Mouse (Mus musculus): ENCODE data around the gene Lgi2. TPM values are rescaled to one million over a fixed set of nuclear protein-coding genes. Genes with fewer than 3 reads are reported as not detected.

Gene Lgi2
- total RNA-seq, 1 experiment, result 1.0 TPM

GRCm38 (mm10) chr5:52515246-52516021 lies 50.8 kb downstream of the Lgi2 start:
- Histone ChIP-seq H3K4me3 (ENCODE audit: insufficient read depth in 1 of 2, low read depth in 1 of 2, low read length in 2 of 2, poor library complexity in 1 of 2, severe bottlenecking in 1 of 2) (0 out of 4 replicates have a peak overlapping the region, but pooled peaks of 1 of the 2 experiments have one; percentile 15), H3K4me1 (ENCODE audit: control insufficient read depth in 2 of 2, insufficient read depth in 2 of 2, low read length in 2 of 2, poor library complexity in 1 of 2) (no peaks in the 10 kb centered on the region), H3K36me3 (ENCODE audit: control insufficient read depth, insufficient read depth, low read length, poor library complexity, severe bottlenecking) (no peaks in the 10 kb centered on the region), H3K9me3 (ENCODE audit: control insufficient read depth, insufficient read depth, low read depth, low read length) (no peaks in the 10 kb centered on the region), H3K9ac (ENCODE audit: insufficient read depth, low read depth, low read length, poor library complexity, severe bottlenecking) (no peak overlapping the region), H3K27ac (ENCODE audit: insufficient read depth, low read depth, low read length, poor library complexity, severe bottlenecking) (no peak overlapping the region)
- in situ Hi-C loops (cut with MboI; ENCODE audit: low sequenced_read_pairs in 2 of 2, unreplicated experiment in 2 of 2), result no loop called here
- DNase-seq (ENCODE audit: low read depth, low spot score), result peak; percentile 38
- no peak for TF ChIP-seq CHD2 (IDR thresholded peaks at IDR 0.05; ENCODE audit: low read depth, low read length)
- 0 out of 2 replicates have a peak, but pooled peaks have one; percentile 35 for TF ChIP-seq ZC3H11A (IDR thresholded peaks at IDR 0.05; ENCODE audit: borderline replicate concordance, low read depth, low read length)

DNA sequence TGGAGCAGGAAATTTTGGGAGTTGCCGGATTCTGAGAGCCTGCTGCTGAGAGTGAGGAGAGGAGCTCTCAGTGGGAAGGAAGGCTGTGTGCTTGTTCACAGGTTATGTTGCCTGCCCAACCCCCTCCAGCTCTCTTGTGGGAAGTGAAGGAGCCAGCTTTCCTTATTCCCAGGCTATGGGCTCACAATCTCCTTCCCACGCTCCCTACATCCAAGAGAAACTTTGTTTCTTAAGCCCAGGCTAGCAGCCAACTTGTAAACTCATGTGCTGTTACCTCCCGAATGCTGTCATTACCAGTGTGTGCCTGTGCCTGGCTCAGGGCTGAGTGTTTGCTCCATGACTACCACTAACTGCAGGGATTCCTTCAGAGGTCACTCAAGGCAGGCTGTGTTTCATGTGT lies 55.2 kb downstream of the Lgi2 start:
- no peaks in the 10 kb centered on the region for H3K4me1 ChIP-seq (ENCODE audit: control insufficient read depth in 2 of 2, insufficient read depth in 2 of 2, low read length in 2 of 2, poor library complexity in 1 of 2)
- H3K36me3 ChIP-seq (ENCODE audit: control insufficient read depth, insufficient read depth, low read length, poor library complexity, severe bottlenecking), result no peaks in the 10 kb centered on the region
- in situ Hi-C loops (cut with MboI; ENCODE audit: low sequenced_read_pairs in 2 of 2, unreplicated experiment in 2 of 2), result no loop called here
- no peak for DNase-seq (ENCODE audit: low read depth, low spot score)
- TF ChIP-seq MAFK (IDR thresholded peaks at IDR 0.05; ENCODE audit: insufficient read depth, low read depth, low read length) (no peak), ZNF384 (IDR thresholded peaks at IDR 0.05; ENCODE audit: low read depth, low read length) (no peak), ZC3H11A (IDR thresholded peaks at IDR 0.05; ENCODE audit: borderline replicate concordance, low read depth, low read length) (no peak)
- no peaks in the 10 kb centered on the region for H3K9me3 ChIP-seq (ENCODE audit: control insufficient read depth, insufficient read depth, low read depth, low read length)
- H3K27ac ChIP-seq (ENCODE audit: insufficient read depth, low read depth, low read length, poor library complexity, severe bottlenecking), result no peak overlapping the region
- no peak overlapping the region for H3K9ac ChIP-seq (ENCODE audit: insufficient read depth, low read depth, low read length, poor library complexity, severe bottlenecking)
- no peak overlapping the region for H3K4me3 ChIP-seq (ENCODE audit: insufficient read depth in 1 of 2, low read depth in 1 of 2, low read length in 2 of 2, poor library complexity in 1 of 2, severe bottlenecking in 1 of 2)

GRCm38 (mm10) chr5:52509416-52509815 lies 56.8 kb downstream of the Lgi2 start:
- Histone ChIP-seq H3K36me3 (ENCODE audit: control insufficient read depth, insufficient read depth, low read length, poor library complexity, severe bottlenecking) (no peaks in the 10 kb centered on the region), H3K9ac (ENCODE audit: insufficient read depth, low read depth, low read length, poor library complexity, severe bottlenecking) (no peak overlapping the region), H3K4me3 (ENCODE audit: insufficient read depth in 1 of 2, low read depth in 1 of 2, low read length in 2 of 2, poor library complexity in 1 of 2, severe bottlenecking in 1 of 2) (no peak overlapping the region), H3K9me3 (ENCODE audit: control insufficient read depth, insufficient read depth, low read depth, low read length) (no peaks in the 10 kb centered on the region), H3K4me1 (ENCODE audit: control insufficient read depth in 2 of 2, insufficient read depth in 2 of 2, low read length in 2 of 2, poor library complexity in 1 of 2) (no peaks in the 10 kb centered on the region), H3K27ac (ENCODE audit: insufficient read depth, low read depth, low read length, poor library complexity, severe bottlenecking) (no peak overlapping the region)
- TF ChIP-seq MAFK (IDR thresholded peaks at IDR 0.05; ENCODE audit: insufficient read depth, low read depth, low read length) (no peak), ZC3H11A (IDR thresholded peaks at IDR 0.05; ENCODE audit: borderline replicate concordance, low read depth, low read length) (no peak), CHD2 (IDR thresholded peaks at IDR 0.05; ENCODE audit: low read depth, low read length) (no peak), ZNF384 (IDR thresholded peaks at IDR 0.05; ENCODE audit: low read depth, low read length) (no peak), HCFC1 (IDR thresholded peaks at IDR 0.05; ENCODE audit: borderline replicate concordance, insufficient read depth, low read length) (no peak)
- in situ Hi-C loops (cut with MboI; ENCODE audit: low sequenced_read_pairs in 2 of 2, unreplicated experiment in 2 of 2), result no loop called here
- no peak for DNase-seq (ENCODE audit: low read depth, low spot score)

- no peak for DNase-seq (ENCODE audit: low read depth, low spot score)
- peak overlapping the region in 1 of 2 experiments; percentile 16; a peak in 1 of 4 replicates for H3K4me3 ChIP-seq (ENCODE audit: insufficient read depth in 1 of 2, low read depth in 1 of 2, low read length in 2 of 2, poor library complexity in 1 of 2, severe bottlenecking in 1 of 2)
- no peak for TF ChIP-seq ZC3H11A (IDR thresholded peaks at IDR 0.05; ENCODE audit: borderline replicate concordance, low read depth, low read length)
- no peak for TF ChIP-seq ZNF384 (IDR thresholded peaks at IDR 0.05; ENCODE audit: low read depth, low read length)
- TF ChIP-seq CHD2 (IDR thresholded peaks at IDR 0.05; ENCODE audit: low read depth, low read length), result no peak
- no peak for TF ChIP-seq MAFK (IDR thresholded peaks at IDR 0.05; ENCODE audit: insufficient read depth, low read depth, low read length)
- no peak for TF ChIP-seq HCFC1 (IDR thresholded peaks at IDR 0.05; ENCODE audit: borderline replicate concordance, insufficient read depth, low read length)
- in situ Hi-C loops (cut with MboI; ENCODE audit: low sequenced_read_pairs in 2 of 2, unreplicated experiment in 2 of 2), result no loop called here
- no peaks in the 10 kb centered on the region for H3K9me3 ChIP-seq (ENCODE audit: control insufficient read depth, insufficient read depth, low read depth, low read length)
- no peak overlapping the region for H3K9ac ChIP-seq (ENCODE audit: insufficient read depth, low read depth, low read length, poor library complexity, severe bottlenecking)
- no peaks in the 10 kb centered on the region for H3K36me3 ChIP-seq (ENCODE audit: control insufficient read depth, insufficient read depth, low read length, poor library complexity, severe bottlenecking)
- no peak overlapping the region for H3K27ac ChIP-seq (ENCODE audit: insufficient read depth, low read depth, low read length, poor library complexity, severe bottlenecking)
- H3K4me1 ChIP-seq (ENCODE audit: control insufficient read depth in 2 of 2, insufficient read depth in 2 of 2, low read length in 2 of 2, poor library complexity in 1 of 2), result no peaks in the 10 kb centered on the region
Measured at GRCm38 (mm10) chr5:52504666-52505065, 61.6 kb downstream of the Lgi2 start.
